Mouse (Mus musculus): ENCODE data around the gene Hectd3. TPM values are rescaled to one million over a fixed set of nuclear protein-coding genes. Genes with fewer than 3 reads are reported as not detected.

Hectd3 gene
- polyA plus RNA-seq, 1 experiment from 2014 or later: 6.7 TPM

DNA sequence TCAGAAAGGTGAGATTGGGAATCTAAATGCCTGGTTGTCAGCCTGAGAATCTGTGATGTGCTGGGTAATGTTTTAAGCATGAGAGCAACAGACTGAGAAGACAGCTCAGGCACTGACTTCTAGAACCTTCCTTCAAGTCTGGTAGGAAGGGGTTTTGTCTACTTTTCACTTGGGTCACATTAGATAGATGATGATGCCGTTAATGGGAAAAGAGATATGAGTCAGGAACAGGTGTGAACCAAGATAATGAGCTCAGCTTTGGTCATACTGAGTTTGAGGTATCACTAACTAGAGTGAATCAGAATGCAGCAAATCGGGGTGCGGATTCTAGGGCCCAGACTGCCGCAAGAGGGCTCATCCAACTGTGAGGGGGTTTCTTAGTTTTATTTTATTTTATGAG lies 28.4 kb downstream of the Hectd3 start:
- Histone ChIP-seq H3K4me2 (ENCODE audit: low read depth, severe bottlenecking) (no peak overlapping the region), H3K27me3 (ENCODE audit: control insufficient read depth, insufficient read depth, low read length) (no peaks in the 10 kb centered on the region), H3K4me1 (ENCODE audit: control insufficient read depth, insufficient read depth, low read length) (0 out of 2 replicates have a peak, but pooled peaks cover 5% of the 10 kb centered on the region), H3K9me3 (ENCODE audit: control insufficient read depth, low read length) (no peaks in the 10 kb centered on the region), H3K36me3 (ENCODE audit: control insufficient read depth, insufficient read depth, low read length) (peaks cover 7% of the 10 kb centered on the region; the same call in 1 of the 2 replicates), H3K9ac (ENCODE audit: low read length) (no peak overlapping the region), H3K27ac (replicated peaks; ENCODE audit: low read depth, low read length) (no peak overlapping the region), H3K4me3 (ENCODE audit: low read depth, low read length) (no peak overlapping the region)
- no peak for DNase-seq (ENCODE audit: low spot score)
- ATAC-seq (ENCODE audit: insufficient number of reproducible peaks, low FRiP score, low TSS enrichment, low read depth): no peak
- 95% methylated on average over 4 of the region's 4 CpGs for WGBS

DNA sequence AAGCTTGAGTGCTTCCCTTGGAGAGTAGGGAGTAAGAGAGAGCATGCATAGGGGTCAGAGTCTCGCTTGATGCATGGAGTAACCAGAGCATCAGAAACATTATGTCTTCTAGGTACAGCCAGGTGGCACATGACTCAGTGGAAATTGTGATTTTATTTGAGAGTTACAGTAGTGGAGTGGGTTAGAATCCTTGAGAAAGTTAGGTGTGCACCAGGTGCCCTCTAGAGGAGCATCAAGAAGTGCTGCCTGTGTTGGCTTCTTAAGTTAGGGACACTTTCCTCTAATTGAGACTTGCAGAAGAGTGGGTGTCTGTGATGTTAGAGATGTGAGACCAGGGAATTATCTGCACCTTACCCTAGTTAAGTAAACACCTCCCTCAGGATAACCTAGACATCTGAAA lies 36.0 kb downstream of the Hectd3 start:
- H3K36me3 ChIP-seq (ENCODE audit: control insufficient read depth, insufficient read depth, low read length): peaks cover 2% of the 10 kb centered on the region; the same call in 1 of the 2 replicates
- DNase-seq (ENCODE audit: low spot score) (no peak), ATAC-seq (ENCODE audit: insufficient number of reproducible peaks, low FRiP score, low TSS enrichment, low read depth) (no peak)
- no peaks in the 10 kb centered on the region for H3K9me3 ChIP-seq (ENCODE audit: control insufficient read depth, low read length)
- H3K4me3 ChIP-seq (ENCODE audit: low read depth, low read length): no peak overlapping the region
- no peak overlapping the region for H3K4me2 ChIP-seq (ENCODE audit: low read depth, severe bottlenecking)
- WGBS: 87% methylated on average over 1 of the region's 1 CpGs
- no peak overlapping the region for H3K9ac ChIP-seq (ENCODE audit: low read length)
- no peak overlapping the region for H3K27ac ChIP-seq (replicated peaks; ENCODE audit: low read depth, low read length)
- no peaks in the 10 kb centered on the region for H3K4me1 ChIP-seq (ENCODE audit: control insufficient read depth, insufficient read depth, low read length)
- H3K27me3 ChIP-seq (ENCODE audit: control insufficient read depth, insufficient read depth, low read length): no peaks in the 10 kb centered on the region

DNA sequence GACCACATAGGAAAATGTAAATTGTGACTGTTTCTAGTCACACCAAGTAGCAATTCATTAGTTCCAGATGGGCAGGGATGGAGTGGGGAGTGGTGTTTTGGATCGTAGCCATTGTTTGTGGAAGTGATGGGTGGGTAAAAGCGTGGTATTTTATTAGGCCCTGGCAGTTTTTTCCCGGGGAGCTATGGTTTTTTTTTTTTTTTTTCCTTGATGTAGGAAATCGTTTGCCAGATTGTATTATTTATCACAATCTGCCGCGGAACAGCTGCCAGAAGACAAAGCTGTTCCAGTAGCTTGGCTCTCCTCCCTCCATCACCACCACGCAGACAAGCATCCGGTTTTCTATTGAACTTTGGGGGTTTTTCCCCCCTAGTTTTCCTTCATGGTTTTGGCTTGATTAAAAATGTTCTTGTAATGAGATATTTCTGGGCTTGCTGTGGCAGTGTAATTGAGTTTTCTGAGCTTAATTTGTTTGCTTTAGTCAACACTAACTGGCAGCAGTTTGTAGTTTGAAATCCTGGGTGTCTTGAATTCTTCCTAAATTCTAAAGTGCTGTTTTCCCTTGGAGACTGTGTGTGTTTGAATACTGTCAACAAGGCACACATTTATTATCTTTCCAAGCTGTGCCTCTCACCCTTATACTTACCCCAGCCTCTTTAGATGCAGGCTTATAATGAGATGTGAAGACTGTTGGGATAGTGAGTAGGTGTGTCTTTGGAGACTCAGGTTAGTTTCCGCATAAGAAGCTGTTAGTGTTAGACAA lies 45.0 kb downstream of the Hectd3 start:
- Histone ChIP-seq H3K9me3 (ENCODE audit: control insufficient read depth, low read length) (no peaks in the 10 kb centered on the region), H3K4me2 (ENCODE audit: low read depth, severe bottlenecking) (no peak overlapping the region), H3K27me3 (ENCODE audit: control insufficient read depth, insufficient read depth, low read length) (no peaks in the 10 kb centered on the region), H3K9ac (ENCODE audit: low read length) (no peak overlapping the region), H3K4me1 (ENCODE audit: control insufficient read depth, insufficient read depth, low read length) (peaks cover 13% of the 10 kb centered on the region; the same call in 1 of the 2 replicates), H3K27ac (replicated peaks; ENCODE audit: low read depth, low read length) (peak overlapping the region; percentile 55; the same call in 1 of the 2 replicates), H3K4me3 (ENCODE audit: low read depth, low read length) (no peak overlapping the region), H3K36me3 (ENCODE audit: control insufficient read depth, insufficient read depth, low read length) (no peaks in the 10 kb centered on the region)
- no peak for ATAC-seq (ENCODE audit: insufficient number of reproducible peaks, low FRiP score, low TSS enrichment, low read depth)
- DNase-seq (ENCODE audit: low spot score): peak; percentile 51
- 28% methylated on average over 9 of the region's 9 CpGs for WGBS

DNA sequence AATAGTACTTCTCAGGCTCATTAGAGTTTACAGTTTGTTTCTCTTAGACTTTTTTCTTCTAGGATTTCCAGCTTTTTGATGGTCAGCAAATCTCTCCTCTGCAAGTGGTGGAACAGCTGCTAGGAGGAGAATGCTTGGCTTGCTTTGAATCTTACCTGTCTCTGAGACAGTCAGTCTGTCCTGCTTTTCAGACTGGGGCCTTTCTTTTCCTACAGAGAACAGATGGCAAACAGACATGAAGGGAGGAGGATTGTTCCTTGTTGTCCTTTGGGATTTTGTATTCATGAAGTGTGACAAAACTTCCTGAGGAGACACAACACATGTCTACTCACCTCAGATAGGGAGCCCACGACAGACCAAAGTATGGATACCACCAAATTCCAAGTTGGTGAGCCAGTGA lies 45.7 kb downstream of the Hectd3 start:
- no peaks in the 10 kb centered on the region for H3K27me3 ChIP-seq (ENCODE audit: control insufficient read depth, insufficient read depth, low read length)
- H3K4me3 ChIP-seq (ENCODE audit: low read depth, low read length): no peak overlapping the region
- peaks cover 13% of the 10 kb centered on the region; the same call in 1 of the 2 replicates for H3K4me1 ChIP-seq (ENCODE audit: control insufficient read depth, insufficient read depth, low read length)
- H3K36me3 ChIP-seq (ENCODE audit: control insufficient read depth, insufficient read depth, low read length): no peaks in the 10 kb centered on the region
- H3K9ac ChIP-seq (ENCODE audit: low read length): no peak overlapping the region
- no peaks in the 10 kb centered on the region for H3K9me3 ChIP-seq (ENCODE audit: control insufficient read depth, low read length)
- no peak for ATAC-seq (ENCODE audit: insufficient number of reproducible peaks, low FRiP score, low TSS enrichment, low read depth)
- no peak overlapping the region for H3K4me2 ChIP-seq (ENCODE audit: low read depth, severe bottlenecking)
- no peak overlapping the region for H3K27ac ChIP-seq (replicated peaks; ENCODE audit: low read depth, low read length)
- 61% methylated on average over 1 of the region's 1 CpGs for WGBS
- DNase-seq (ENCODE audit: low spot score): no peak

DNA sequence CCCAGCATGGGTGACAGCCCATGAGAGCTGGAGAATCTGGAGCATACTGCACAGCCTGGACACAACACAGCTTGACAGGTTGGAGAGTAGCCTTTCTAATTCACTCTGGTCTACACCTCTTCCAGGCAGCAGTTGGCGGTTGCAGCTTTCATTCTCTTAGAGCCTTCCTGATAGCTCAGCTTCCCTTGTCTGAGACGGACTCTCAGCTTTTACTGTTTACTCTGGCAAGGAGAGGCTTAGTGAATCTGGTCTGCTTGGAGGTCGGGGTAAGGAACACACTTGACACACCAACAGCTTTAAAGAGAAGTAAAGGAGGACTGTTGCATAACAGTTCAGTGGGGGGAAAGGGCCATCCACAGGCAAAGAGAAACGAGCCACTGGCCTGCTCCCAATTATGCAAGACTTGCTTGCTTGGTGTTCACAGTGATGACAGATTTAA lies 46.2 kb downstream of the Hectd3 start:
- 50% methylated on average over 4 of the region's 4 CpGs for WGBS
- Histone ChIP-seq H3K27me3 (ENCODE audit: control insufficient read depth, insufficient read depth, low read length) (no peaks in the 10 kb centered on the region), H3K4me3 (ENCODE audit: low read depth, low read length) (no peak overlapping the region), H3K9ac (ENCODE audit: low read length) (no peak overlapping the region), H3K9me3 (ENCODE audit: control insufficient read depth, low read length) (no peaks in the 10 kb centered on the region), H3K4me1 (ENCODE audit: control insufficient read depth, insufficient read depth, low read length) (peaks cover 13% of the 10 kb centered on the region; the same call in 1 of the 2 replicates), H3K4me2 (ENCODE audit: low read depth, severe bottlenecking) (no peak overlapping the region), H3K36me3 (ENCODE audit: control insufficient read depth, insufficient read depth, low read length) (no peaks in the 10 kb centered on the region), H3K27ac (replicated peaks; ENCODE audit: low read depth, low read length) (no peak overlapping the region)
- DNase-seq (ENCODE audit: low spot score): peak; percentile 23
- ATAC-seq (ENCODE audit: insufficient number of reproducible peaks, low FRiP score, low TSS enrichment, low read depth): no peak

DNA sequence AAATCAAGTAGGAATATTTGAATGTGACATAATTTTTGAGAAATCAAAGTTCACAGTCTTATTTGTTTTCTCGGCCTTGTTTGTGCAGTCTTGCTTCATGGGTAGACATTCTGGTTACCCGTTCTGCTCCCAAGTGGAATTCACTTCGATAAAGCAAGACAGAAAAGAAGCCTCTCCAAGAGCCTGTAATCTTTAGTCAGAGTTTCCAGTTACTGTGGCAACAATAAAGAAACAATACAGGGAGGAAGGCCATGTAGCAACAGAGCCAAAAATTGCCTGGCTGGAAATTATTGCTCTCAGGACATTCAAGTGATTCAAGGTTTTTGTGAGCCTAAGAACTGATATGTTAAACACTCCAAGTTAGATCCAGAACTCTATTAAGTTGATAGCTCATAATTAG lies 53.7 kb downstream of the Hectd3 start:
- H3K27ac ChIP-seq (replicated peaks; ENCODE audit: low read depth, low read length): no peak overlapping the region
- H3K4me2 ChIP-seq (ENCODE audit: low read depth, severe bottlenecking): no peak overlapping the region
- no peak overlapping the region for H3K4me3 ChIP-seq (ENCODE audit: low read depth, low read length)
- H3K36me3 ChIP-seq (ENCODE audit: control insufficient read depth, insufficient read depth, low read length): no peaks in the 10 kb centered on the region
- H3K27me3 ChIP-seq (ENCODE audit: control insufficient read depth, insufficient read depth, low read length): no peaks in the 10 kb centered on the region
- no peaks in the 10 kb centered on the region for H3K4me1 ChIP-seq (ENCODE audit: control insufficient read depth, insufficient read depth, low read length)
- no peak overlapping the region for H3K9ac ChIP-seq (ENCODE audit: low read length)
- H3K9me3 ChIP-seq (ENCODE audit: control insufficient read depth, low read length): no peaks in the 10 kb centered on the region
- no peak for DNase-seq (ENCODE audit: low spot score)
- no peak for ATAC-seq (ENCODE audit: insufficient number of reproducible peaks, low FRiP score, low TSS enrichment, low read depth)
- WGBS: 98% methylated on average over 3 of the region's 3 CpGs

DNA sequence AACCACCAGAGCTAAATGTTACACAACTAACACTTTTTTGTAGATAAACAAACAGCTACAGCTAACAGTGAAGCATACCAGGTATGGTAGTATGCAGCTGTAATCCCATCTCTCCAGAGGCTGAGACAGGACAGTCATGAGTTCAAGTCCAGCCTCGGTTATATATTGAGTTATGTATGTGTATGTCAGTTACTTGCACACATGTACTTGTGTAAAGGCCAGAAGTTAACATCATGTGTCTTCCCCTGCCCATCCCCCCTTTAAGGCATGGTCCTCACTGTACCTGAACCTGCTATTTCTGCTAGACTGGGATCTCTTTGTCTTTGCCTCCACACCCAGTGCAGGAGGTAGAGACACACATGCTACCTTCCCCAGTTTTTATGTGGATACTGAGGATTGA lies 54.4 kb downstream of the Hectd3 start:
- 90% methylated on average over 1 of the region's 1 CpGs for WGBS
- no peak for DNase-seq (ENCODE audit: low spot score)

DNA sequence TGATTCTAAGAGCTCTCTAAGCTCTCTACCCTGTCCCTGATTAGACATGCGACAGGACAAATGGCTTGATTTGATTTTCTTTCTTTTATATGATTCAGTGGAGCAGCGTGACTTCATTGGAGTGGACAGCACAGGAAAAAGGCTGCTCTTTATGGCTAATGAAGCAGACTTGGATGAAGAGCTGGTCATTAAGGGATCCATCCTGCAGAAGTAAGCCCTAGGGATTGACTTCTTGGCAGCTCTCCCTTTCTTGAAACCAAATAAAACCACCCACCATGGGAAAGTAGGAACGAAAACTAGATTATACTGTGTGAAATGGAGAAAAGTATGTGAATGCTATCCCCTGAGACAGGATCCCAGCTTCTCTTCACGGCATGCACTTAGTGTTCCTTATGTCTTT lies 57.5 kb downstream of the Hectd3 start:
- H3K9ac ChIP-seq (ENCODE audit: low read length): no peak overlapping the region
- no peak overlapping the region for H3K4me2 ChIP-seq (ENCODE audit: low read depth, severe bottlenecking)
- no peak overlapping the region for H3K27ac ChIP-seq (replicated peaks; ENCODE audit: low read depth, low read length)
- WGBS: 95% methylated on average over 4 of the region's 4 CpGs
- H3K27me3 ChIP-seq (ENCODE audit: control insufficient read depth, insufficient read depth, low read length): no peaks in the 10 kb centered on the region
- H3K4me1 ChIP-seq (ENCODE audit: control insufficient read depth, insufficient read depth, low read length): no peaks in the 10 kb centered on the region
- DNase-seq (ENCODE audit: low spot score): no peak
- H3K4me3 ChIP-seq (ENCODE audit: low read depth, low read length): no peak overlapping the region
- no peaks in the 10 kb centered on the region for H3K9me3 ChIP-seq (ENCODE audit: control insufficient read depth, low read length)
- H3K36me3 ChIP-seq (ENCODE audit: control insufficient read depth, insufficient read depth, low read length): no peaks in the 10 kb centered on the region
- no peak for ATAC-seq (ENCODE audit: insufficient number of reproducible peaks, low FRiP score, low TSS enrichment, low read depth)

More for the DNA sequence above, 54.4 kb downstream of the Hectd3 start:
- Histone ChIP-seq H3K4me1 (ENCODE audit: control insufficient read depth, insufficient read depth, low read length) (no peaks in the 10 kb centered on the region), H3K27ac (replicated peaks; ENCODE audit: low read depth, low read length) (no peak overlapping the region), H3K4me2 (ENCODE audit: low read depth, severe bottlenecking) (no peak overlapping the region), H3K9me3 (ENCODE audit: control insufficient read depth, low read length) (no peaks in the 10 kb centered on the region), H3K9ac (ENCODE audit: low read length) (no peak overlapping the region), H3K36me3 (ENCODE audit: control insufficient read depth, insufficient read depth, low read length) (no peaks in the 10 kb centered on the region), H3K27me3 (ENCODE audit: control insufficient read depth, insufficient read depth, low read length) (no peaks in the 10 kb centered on the region), H3K4me3 (ENCODE audit: low read depth, low read length) (no peak overlapping the region)
- ATAC-seq (ENCODE audit: insufficient number of reproducible peaks, low FRiP score, low TSS enrichment, low read depth): no peak
